Mouse (Mus musculus) right cerebral cortex, adult 2 months (tissue): Measurements from ENCODE around the gene Kdm5c.
"Not testable (repeated sequence)": the region's sequence is repeated elsewhere in the genome, so short reads cannot be mapped to it uniquely, and the experiment has no call there.

Experiments
- DNase-seq, 2 experiments: peaks; one replicate each; pipeline ENCODE4 v3.0.0; 2021 to 2022; ENCODE audit warnings: low spot score in 2 of 2

Kdm5c gene

DNA sequence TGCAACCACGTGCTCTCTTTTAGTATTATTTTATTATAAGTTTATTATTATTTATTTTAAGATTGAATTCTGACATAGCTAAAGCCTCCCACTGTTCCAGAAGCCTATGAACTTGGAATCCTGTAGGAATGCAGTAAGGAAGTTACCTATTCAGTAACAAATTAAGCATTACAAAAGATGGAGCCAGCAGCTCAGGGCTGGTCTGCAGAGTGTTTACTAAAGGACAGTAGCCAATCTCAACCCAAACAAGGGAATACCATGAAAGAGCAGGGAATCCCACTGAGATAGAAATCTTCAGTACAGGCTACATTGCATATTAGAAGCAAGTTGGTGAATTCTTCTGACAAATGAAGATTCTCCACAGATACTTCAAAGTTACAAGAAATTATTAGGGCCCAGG, 54.2 kb downstream of the Kdm5c start:
- DNase-seq = not testable (repeated sequence)

DNA sequence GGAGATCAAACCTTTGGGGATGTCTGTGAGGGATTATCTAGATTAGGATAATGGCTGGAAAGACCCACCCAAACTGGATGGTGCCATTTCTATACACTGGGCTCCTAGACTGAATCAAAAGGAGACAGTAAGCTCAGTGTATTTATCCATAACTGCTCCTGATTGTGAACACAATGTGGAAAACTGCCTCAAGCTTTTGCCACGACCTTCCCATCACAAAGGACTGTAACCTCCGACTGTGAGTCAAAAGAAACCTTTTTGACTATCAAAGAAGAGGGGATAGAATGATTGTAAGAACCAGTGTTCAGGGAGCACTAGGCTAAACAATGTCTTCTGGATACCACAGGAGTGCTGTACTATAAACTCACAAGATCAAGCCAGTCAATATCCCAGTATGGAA, 73.4 kb downstream of the Kdm5c start:
- no peak for DNase-seq

DNA sequence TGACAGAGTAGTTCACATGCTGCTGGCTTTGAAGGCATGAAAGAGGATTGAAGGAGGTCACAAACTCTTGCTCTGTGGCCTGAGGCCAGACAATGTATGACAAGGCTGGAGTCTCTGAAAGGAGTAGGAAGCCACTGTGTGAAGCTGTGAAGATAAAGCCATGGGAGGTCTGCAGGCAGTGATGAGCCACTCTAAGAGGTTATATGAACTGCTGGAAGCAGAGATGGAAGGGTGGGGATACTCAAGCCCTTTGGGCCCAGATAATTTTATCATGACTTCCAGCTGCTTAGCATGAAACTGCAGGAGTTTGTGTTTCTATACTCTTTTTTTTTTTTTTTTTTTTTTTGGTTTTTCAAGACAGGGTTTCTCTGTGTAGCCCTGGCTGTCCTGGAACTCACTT, 74.6 kb downstream of the Kdm5c start:
- no peak for DNase-seq

DNA sequence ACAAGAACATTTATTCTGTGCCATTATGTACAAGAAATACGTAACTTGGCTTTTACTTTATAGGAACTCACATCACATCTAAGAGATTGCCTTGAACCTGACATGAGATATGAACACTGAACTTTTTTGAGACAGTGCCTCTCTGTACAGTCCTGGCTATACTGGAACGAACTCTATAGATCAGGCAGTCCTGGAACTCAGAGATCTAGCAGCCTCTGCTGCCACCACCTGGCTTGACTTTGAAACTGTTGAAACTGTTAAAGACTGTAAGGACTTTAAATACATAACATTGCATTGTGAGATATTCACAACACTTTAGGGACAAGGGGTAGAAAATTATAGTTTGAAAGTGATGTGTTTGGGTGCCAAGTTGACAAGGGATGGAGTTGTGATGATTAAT, 75.1 kb downstream of the Kdm5c start:
- DNase-seq = peak; percentile 11 to 47

DNA sequence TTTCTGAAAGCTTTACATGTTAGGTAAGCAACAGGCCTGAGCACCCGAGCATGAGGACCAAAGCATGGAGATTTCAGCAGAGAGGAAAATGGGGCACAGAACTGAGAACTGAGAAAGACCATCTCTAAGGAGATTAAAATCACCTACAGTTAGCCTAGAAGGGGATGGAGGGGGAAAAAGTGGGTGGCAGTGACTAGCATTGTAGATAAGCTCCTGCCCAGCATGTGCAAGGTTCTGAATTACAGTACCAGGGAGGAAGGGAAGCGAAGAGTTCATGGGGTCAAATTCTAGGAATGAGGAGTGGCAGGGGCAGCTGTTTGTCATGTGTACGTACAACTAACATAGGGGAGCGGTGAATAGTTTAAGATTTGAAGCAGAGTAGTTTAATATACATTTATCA, 87.7 kb downstream of the Kdm5c start:
- DNase-seq = no peak

DNA sequence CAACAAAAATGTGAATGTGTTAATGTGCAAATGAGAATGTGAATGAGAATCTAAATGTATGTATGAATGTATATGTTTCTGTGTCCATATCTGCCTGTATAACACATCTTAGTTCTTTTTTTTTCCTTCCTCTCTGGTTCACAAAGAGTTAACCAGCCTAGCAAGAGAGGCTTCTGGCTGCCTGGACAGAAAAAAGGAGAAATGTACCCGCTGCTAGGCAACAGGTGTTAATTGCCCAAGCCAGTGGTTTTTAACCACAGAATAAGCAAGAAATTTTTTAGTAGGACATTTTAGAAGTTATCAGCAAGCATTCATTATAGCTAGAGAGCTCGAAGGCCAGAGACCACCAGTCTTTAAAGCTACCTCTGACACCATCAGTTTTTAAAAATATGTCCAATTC, 90.0 kb downstream of the Kdm5c start:
- no peak for DNase-seq

DNA sequence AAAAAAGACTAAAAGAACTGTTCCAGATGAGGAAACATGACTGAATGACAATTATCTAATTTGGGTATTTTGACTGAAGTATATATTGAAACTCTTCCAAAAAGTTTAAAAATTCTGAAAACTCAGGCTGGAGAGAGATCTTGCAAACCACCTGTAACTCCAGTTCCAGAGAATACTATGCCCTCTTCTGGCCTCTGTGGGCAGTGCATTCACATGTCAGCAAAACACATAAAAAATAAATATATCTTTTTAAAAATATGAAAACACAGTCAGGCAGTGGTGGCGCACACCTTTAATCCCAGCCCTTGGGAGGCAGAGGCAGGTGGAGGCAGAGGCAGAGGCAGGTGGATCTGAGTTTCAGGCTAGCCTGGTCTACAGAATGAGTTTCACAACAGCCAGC, 90.8 kb downstream of the Kdm5c start:
- no peak for DNase-seq
